Mouse (Mus musculus) CH12.LX (cell line): ENCODE data around the gene Olfr159. TPM values are rescaled to one million over a fixed set of nuclear protein-coding genes. Genes with fewer than 3 reads are reported as not detected.

Experiments used
- DNase-seq: peaks from one replicate; pipeline ENCODE4 v3.0.0-alpha.2; 2013; ENCODE audit errors: extremely low read depth
- H3K27ac ChIP-seq: 2 replicates; pipeline ENCODE4 v1.5.1; 2012; ENCODE audit warnings: low read depth, mild to moderate bottlenecking, control low read depth, moderate library complexity; ENCODE audit not compliant: insufficient read depth
- H3K27me3 ChIP-seq: replicated peaks from 2 replicates; pipeline ENCODE3; 2012; ENCODE audit warnings: inconsistent platforms
- H3K36me3 ChIP-seq, 2 experiments: replicated peaks in 1 of 2; 2 replicates each; pipeline versions ENCODE3 to v1.6.1; 2012; ENCODE audit warnings: inconsistent platforms in 1 of 2, low read length in 1 of 2, mild to moderate bottlenecking in 1 of 2, mixed read lengths in 1 of 2, moderate library complexity in 1 of 2; ENCODE audit not compliant: control insufficient read depth in 1 of 2, insufficient read depth in 1 of 2
- H3K4me1 ChIP-seq, 2 experiments: 2 replicates each; pipeline ENCODE4 v1.6.1; 2012; ENCODE audit warnings: inconsistent platforms in 1 of 2, moderate library complexity in 1 of 2; ENCODE audit not compliant: insufficient read depth in 2 of 2, control insufficient read depth in 1 of 2
- H3K4me2 ChIP-seq: 2 replicates; pipeline ENCODE4 v1.6.1; 2012; ENCODE audit warnings: low read depth, mild to moderate bottlenecking, control low read depth; ENCODE audit not compliant: poor library complexity, insufficient read depth, severe bottlenecking
- H3K4me3 ChIP-seq, 3 experiments: fragments of 150-350 bp in 1 of 3; sonication (generic) in 1 of 3; replicated peaks in 1 of 3; 2 replicates each; pipeline versions ENCODE3 to v1.5.1; 2011 to 2012; ENCODE audit warnings: low read depth in 2 of 3, low read length in 2 of 3, mild to moderate bottlenecking in 2 of 3, moderate library complexity in 2 of 3, control low read depth in 1 of 3, improper control_type of control experiment in 1 of 3, inconsistent platforms in 1 of 3, mixed read lengths in 1 of 3; ENCODE audit not compliant: poor library complexity in 1 of 3
- H3K79me2 ChIP-seq: replicated peaks from 2 replicates; pipeline ENCODE4 v1.6.1; 2012; ENCODE audit warnings: mild to moderate bottlenecking, moderate library complexity; ENCODE audit not compliant: control insufficient read depth, poor library complexity, insufficient read depth, severe bottlenecking; ENCODE audit errors: extremely low read depth
- H3K9ac ChIP-seq: 2 replicates; pipeline ENCODE4 v1.6.1; 2012; ENCODE audit warnings: low read depth, mild to moderate bottlenecking, control low read depth, moderate library complexity; ENCODE audit not compliant: insufficient read depth
- H3K9me3 ChIP-seq: replicated peaks from 2 replicates; pipeline ENCODE3; 2012; ENCODE audit warnings: low read length, inconsistent platforms, mixed read lengths
- BHLHE40 ChIP-seq: IDR thresholded peaks from 2 replicates; pipeline ENCODE4 v1.6.1; 2011; ENCODE audit warnings: mild to moderate bottlenecking, low read depth, low read length, improper control_type of control experiment
- CHD1 ChIP-seq: IDR thresholded peaks from 2 replicates; pipeline ENCODE4 v1.6.1; 2012; ENCODE audit warnings: low read depth, low read length, improper control_type of control experiment, inconsistent platforms
- CTCF ChIP-seq, 2 experiments: IDR thresholded peaks in 1 of 2; conservative IDR thresholded peaks in 1 of 2; 2 replicates each; pipeline ENCODE4 v1.5.1; 2011 to 2012; ENCODE audit warnings: low read depth in 2 of 2, low read length in 2 of 2, improper control_type of control experiment in 1 of 2, inconsistent platforms in 1 of 2, mild to moderate bottlenecking in 1 of 2, moderate library complexity in 1 of 2
- E2F4 ChIP-seq: IDR thresholded peaks from 2 replicates; pipeline ENCODE4 v1.6.1; 2011; ENCODE audit warnings: low read depth, low read length, improper control_type of control experiment; ENCODE audit not compliant: insufficient replicate concordance
- EP300 ChIP-seq: IDR thresholded peaks from 2 replicates; pipeline ENCODE4 v1.6.1; 2011; ENCODE audit warnings: low read length, improper control_type of control experiment
- ETS1 ChIP-seq: conservative IDR thresholded peaks from 2 replicates; pipeline ENCODE4 v1.6.1; 2012; ENCODE audit warnings: low read depth, mild to moderate bottlenecking, inconsistent platforms, low read length, improper control_type of control experiment, moderate library complexity
- GABPA ChIP-seq: IDR thresholded peaks from 2 replicates; pipeline ENCODE4 v1.6.1; 2012; ENCODE audit warnings: low read depth, low read length, improper control_type of control experiment, inconsistent platforms; ENCODE audit not compliant: insufficient replicate concordance
- JUN ChIP-seq: IDR thresholded peaks from 2 replicates; pipeline ENCODE4 v1.6.1; 2011; ENCODE audit warnings: low read depth, mild to moderate bottlenecking, low read length, improper control_type of control experiment, moderate library complexity; ENCODE audit not compliant: insufficient read depth
- JUND ChIP-seq: conservative IDR thresholded peaks from 2 replicates; pipeline ENCODE4 v1.6.1; 2011; ENCODE audit warnings: low read depth, low read length, improper control_type of control experiment
- KAT2A ChIP-seq: IDR thresholded peaks from 2 replicates; pipeline ENCODE4 v1.6.1; 2012; ENCODE audit warnings: low read length, improper control_type of control experiment, inconsistent platforms; ENCODE audit not compliant: insufficient replicate concordance
- MAFK ChIP-seq: IDR thresholded peaks from 2 replicates; pipeline ENCODE4 v1.6.1; 2011; ENCODE audit warnings: low read length, improper control_type of control experiment; ENCODE audit not compliant: insufficient replicate concordance
- MAX ChIP-seq: IDR thresholded peaks from 2 replicates; pipeline ENCODE4 v1.6.1; 2011; ENCODE audit warnings: low read length, improper control_type of control experiment
- MXI1 ChIP-seq: IDR thresholded peaks from 2 replicates; pipeline ENCODE4 v1.6.1; 2011; ENCODE audit warnings: mild to moderate bottlenecking, low read depth, low read length, improper control_type of control experiment
- NELFE ChIP-seq: IDR thresholded peaks from 2 replicates; pipeline ENCODE4 v1.6.1; 2011; ENCODE audit warnings: low read depth, low read length, improper control_type of control experiment
- PAX5 ChIP-seq: IDR thresholded peaks from 2 replicates; pipeline ENCODE4 v1.6.1; 2012; ENCODE audit warnings: low read length, inconsistent platforms, mixed read lengths
- POLR2A ChIP-seq: IDR thresholded peaks from 2 replicates; pipeline ENCODE4 v1.6.1; 2011; ENCODE audit warnings: low read depth, mild to moderate bottlenecking, improper control_type of control experiment, low read length
- POLR2AphosphoS2 ChIP-seq: IDR thresholded peaks from 2 replicates; pipeline ENCODE4 v1.6.1; 2011; ENCODE audit warnings: low read depth, low read length, improper control_type of control experiment
- SIN3A ChIP-seq: IDR thresholded peaks from 2 replicates; pipeline ENCODE4 v1.6.1; 2012; ENCODE audit warnings: low read length, improper control_type of control experiment, inconsistent platforms
- TCF12 ChIP-seq: IDR thresholded peaks from 2 replicates; pipeline ENCODE4 v1.6.1; 2014; ENCODE audit warnings: low read depth, mild to moderate bottlenecking, inconsistent platforms, low read length, improper control_type of control experiment
- UBTF ChIP-seq: IDR thresholded peaks from 2 replicates; pipeline ENCODE4 v1.6.1; 2012; ENCODE audit warnings: low read depth, mild to moderate bottlenecking, inconsistent platforms, low read length, improper control_type of control experiment, moderate library complexity
- USF1 ChIP-seq: IDR thresholded peaks from 2 replicates; pipeline ENCODE4 v1.6.1; 2014; ENCODE audit warnings: low read depth, mild to moderate bottlenecking, inconsistent platforms, low read length, improper control_type of control experiment
- USF2 ChIP-seq: conservative IDR thresholded peaks from 2 replicates; pipeline ENCODE4 v1.6.1; 2011; ENCODE audit warnings: low read depth, low read length, improper control_type of control experiment
- ZC3H11A ChIP-seq: IDR thresholded peaks from 2 replicates; pipeline ENCODE4 v1.6.1; 2012; ENCODE audit warnings: low read depth, mild to moderate bottlenecking, inconsistent platforms, low read length, improper control_type of control experiment
- ZNF384 ChIP-seq: IDR thresholded peaks from 2 replicates; pipeline ENCODE4 v1.6.1; 2012; ENCODE audit warnings: low read depth, low read length, improper control_type of control experiment, inconsistent platforms
- dilution Hi-C: fragments of 300-500 bp; cut with MboI; formaldehyde crosslinking; loops from 2 replicates; pipeline ENCODE4 v1.14.3; 2020; ENCODE audit warnings: low sequenced_read_pairs; ENCODE audit not compliant: extremely low pct_unique_long_range_greater_than_20kb, extremely low pct_ligation_motif_present
- in situ Hi-C: fragments of 300-500 bp; cut with MboI; formaldehyde crosslinking; loops from 3 replicates; pipeline ENCODE4 v1.14.3; 2019; ENCODE audit warnings: low sequenced_read_pairs, low pct_ligation_motif_present, low pct_unique_long_range_greater_than_20kb, mixed read lengths
- polyA plus RNA-seq: library from polyadenylated mRNA; unstranded; fragments of >175 nt; gene quantifications from 2 replicates; pipeline ENCODE4 v1.2.1, GENCODE M21; 2012; ENCODE audit warnings: low read depth; ENCODE audit not compliant: insufficient read length
- total RNA-seq, 2 experiments: library from RNA; depleted of rRNA; stranded (reverse); fragments of 300-350 nt in 1 of 2; fragments of >200 nt in 1 of 2; gene quantifications; 2 replicates each; pipeline ENCODE4 v1.2.3; 2012 to 2014

The Olfr159 gene
- total and polyA plus RNA-seq, 3 experiments: not detected

DNA sequence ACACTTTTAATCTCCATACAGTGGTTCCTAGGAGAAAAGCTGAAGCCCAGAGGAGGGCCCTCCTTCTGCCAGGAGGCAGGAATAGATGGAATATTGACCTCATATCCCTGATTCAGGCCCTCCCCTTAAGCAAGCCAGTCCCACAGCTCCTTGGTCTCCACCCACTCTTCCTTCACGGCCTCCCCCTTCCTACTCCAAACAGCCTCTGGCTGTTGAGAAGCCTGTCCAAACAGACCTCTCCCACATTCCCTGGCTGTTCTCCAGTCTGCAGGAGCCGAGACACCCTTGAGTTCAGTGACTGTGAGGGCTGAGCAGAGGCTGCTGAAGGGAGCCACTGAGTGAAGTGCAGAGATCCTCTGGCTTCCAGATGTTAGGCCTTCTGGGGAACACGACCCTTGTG lies 43.8 kb downstream of the Olfr159 start, which contains the start of gene Hrct1:
TSS of gene Hrct1 (plus strand) at position 194 of the 400 bp plus-strand sequence.
- dilution Hi-C loops: no loop called here

DNA sequence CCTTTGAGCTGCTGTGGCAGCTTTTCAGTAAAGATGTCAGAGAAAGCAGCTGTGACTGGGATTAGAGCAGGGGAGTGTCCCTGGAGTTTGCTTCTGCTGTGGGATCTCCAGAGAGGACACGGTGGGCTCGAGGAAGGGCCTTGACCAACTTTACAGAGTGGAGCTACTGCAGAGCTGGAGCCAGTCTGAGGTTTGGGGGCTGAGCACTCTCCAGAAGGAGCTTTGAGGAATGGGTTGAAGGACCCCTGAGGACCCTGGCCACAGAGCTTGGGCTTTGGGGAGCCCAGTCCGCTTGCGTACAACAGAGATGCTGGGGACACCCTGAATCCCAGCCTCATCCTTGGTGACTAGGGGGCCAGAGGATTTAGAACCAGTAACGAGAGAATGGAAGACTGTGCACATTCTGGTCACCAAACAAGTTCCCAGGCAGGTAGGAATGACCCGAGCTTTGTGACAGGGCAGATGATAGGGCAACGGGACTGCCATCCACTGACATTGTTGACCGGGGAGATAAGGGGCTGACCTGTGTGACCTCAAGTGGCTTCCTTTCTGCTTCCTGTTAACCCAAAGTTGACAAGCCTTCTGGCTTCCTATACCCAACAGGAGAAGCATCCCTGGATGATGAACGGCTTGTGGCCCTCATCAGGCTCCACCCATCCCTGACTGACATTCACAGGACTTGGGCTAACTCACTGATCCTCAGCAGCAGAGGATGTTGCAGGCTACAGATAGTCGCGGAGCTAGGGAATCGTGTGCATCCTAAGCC lies 44.4 kb downstream of the Olfr159 start:
- no peak overlapping the region for H3K4me3 ChIP-seq
- in situ Hi-C loops (loop anchor here (25.0 kb wide), 1 partner anchor 261 kb away; the partner anchor contains the start of gene Ccin), dilution Hi-C loops (no loop called here)

More for the DNA sequence above, 43.8 kb downstream of the Olfr159 start, which contains the start of gene Hrct1:
- Histone ChIP-seq H3K4me3 (no peak within 1 kb of the TSS), H3K36me3 (no peaks in the 10 kb centered on the region), H3K4me2 (no peak within 1 kb of the TSS), H3K4me1 (no peaks in the 10 kb centered on the region), H3K27ac (no peak within 1 kb of the TSS), H3K79me2 (no peaks in the 10 kb centered on the region), H3K9ac (no peak within 1 kb of the TSS)
- DNase-seq: no peak
- in situ Hi-C loops: loop anchor here (25.0 kb wide), 1 partner anchor 260 kb away; the partner anchor contains the start of gene Ccin
- TF ChIP-seq MXI1 (no peak), CHD1 (no peak), KAT2A (no peak), USF2 (no peak), TCF12 (no peak), MAX (no peak), USF1 (no peak), ETS1 (no peak), SIN3A (no peak), BHLHE40 (no peak), MAFK (no peak), ZNF384 (no peak), JUN (no peak), EP300 (no peak), UBTF (no peak), ZC3H11A (no peak), NELFE (no peak), E2F4 (no peak), GABPA (no peak), POLR2A (no peak)
- TF ChIP-seq, all 38 proteins: peak for 0
- H3K9me3 ChIP-seq: no peaks in the 10 kb centered on the region
- peaks cover 84% of the 10 kb centered on the region for H3K27me3 ChIP-seq

More for the DNA sequence above, 44.4 kb downstream of the Olfr159 start:
- Histone ChIP-seq H3K4me2 (no peak overlapping the region), H3K27ac (no peak overlapping the region), H3K9ac (no peak overlapping the region), H3K36me3 (no peaks in the 10 kb centered on the region), H3K27me3 (peaks cover 84% of the 10 kb centered on the region), H3K9me3 (no peaks in the 10 kb centered on the region), H3K79me2 (no peaks in the 10 kb centered on the region), H3K4me1 (no peaks in the 10 kb centered on the region)
- no peak for DNase-seq
- TF ChIP-seq CTCF (conservative IDR thresholded peaks at IDR 0.05 in 1 of 2, IDR thresholded peaks at IDR 0.05 in 1 of 2; ENCODE audit: low read depth in 2 of 2, low read length in 2 of 2): no peak
- TF ChIP-seq JUND: no peak
- TF ChIP-seq PAX5: no peak
- TF ChIP-seq ETS1: no peak
- no peak for TF ChIP-seq USF1
- TF ChIP-seq POLR2AphosphoS2: no peak
- no peak for TF ChIP-seq EP300
